Mouse (Mus musculus) brain, embryonic 14.5 days (tissue): Measurements from ENCODE around the gene Lamp3.

Source experiments
- CTCF ChIP-seq: fragments of 200-500 bp; IDR thresholded peaks from 2 replicates; pipeline ENCODE4 v1.5.1; 2012; ENCODE audit warnings: inconsistent platforms, mild to moderate bottlenecking, moderate library complexity, borderline replicate concordance; ENCODE audit not compliant: insufficient read depth, insufficient read length; ENCODE audit errors: extremely low read depth
- POLR2A ChIP-seq: fragments of 200-500 bp; IDR thresholded peaks from 2 replicates; pipeline ENCODE4 v1.6.1; 2012; ENCODE audit warnings: mild to moderate bottlenecking, inconsistent platforms, borderline replicate concordance; ENCODE audit not compliant: poor library complexity, insufficient read depth, insufficient read length, severe bottlenecking; ENCODE audit errors: extremely low read depth

GRCm38 (mm10) chr16:19699207-19699606 is 7.0 kb downstream of the Lamp3 start:
- no peak for TF ChIP-seq CTCF
- TF ChIP-seq POLR2A = no peak
